Mouse (Mus musculus) gastrocnemius, postnatal 14 days (tissue): ENCODE data around the gene Olfr198. TPM values are rescaled to one million over a fixed set of nuclear protein-coding genes. Genes with fewer than 3 reads are reported as not detected.
"Not testable (repeated sequence)": the region's sequence is repeated elsewhere in the genome, so short reads cannot be mapped to it uniquely, and the experiment has no call there.

ENCODE experiments used
- DNase-seq: peaks from one replicate; pipeline ENCODE4 v3.0.0; 2021; ENCODE audit warnings: mixed read lengths
- intact Hi-C: fragments of 180-260 bp; cut with DNase I; formaldehyde crosslinking; loops from one replicate; pipeline ENCODE4 v1.15.1; 2025; ENCODE audit warnings: low total_unique reads
- long read RNA-seq, 2 experiments: library from polyadenylated mRNA; stranded (forward); transcript quantifications; one replicate each; pipeline ENCODE4 v2.0.0; 2021
- total RNA-seq, 2 experiments: library from RNA; stranded (reverse); gene quantifications; 2 replicates each; pipeline ENCODE4 v1.2.3; 2021

Gene Olfr198
- total RNA-seq: not detected
- long read RNA-seq, experiment 1: 0 reads
- long read RNA-seq, experiment 2: 0 reads

- DNase-seq, intact Hi-C loops: not testable (repeated sequence)
Measured at GRCm38 (mm10) chr16:59203433-59203832, at the start of gene Olfr198. Gene Olfr198 (minus strand): TSS chr16:59203533.

DNA sequence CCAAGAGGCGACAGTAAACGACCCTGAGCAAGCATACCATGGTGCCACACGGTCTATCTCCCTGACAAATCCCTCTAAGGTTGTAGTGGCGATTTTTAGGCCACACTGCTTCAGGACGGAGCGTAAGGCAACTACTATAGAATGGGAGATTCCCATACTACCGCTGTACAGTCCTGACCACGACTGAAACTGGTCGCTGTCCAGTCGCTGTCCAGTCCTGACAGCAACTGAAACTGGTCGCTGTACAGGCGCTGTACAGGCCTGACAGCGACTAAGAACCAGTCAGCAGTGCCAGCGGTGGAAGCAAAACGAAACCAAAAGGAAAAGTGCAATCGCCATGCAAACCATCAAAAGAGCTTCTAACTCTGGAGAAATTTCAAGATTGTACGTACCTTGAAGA is 46.4 kb upstream of the Olfr198 start:
- intact Hi-C loops: no loop called here
- no peak for DNase-seq

- intact Hi-C loops, DNase-seq: not testable (repeated sequence)
Measured at GRCm38 (mm10) chr16:59219667-59220066, 16.3 kb upstream of the Olfr198 start, which contains the start of gene Olfr199. Gene Olfr199 (minus strand): TSS chr16:59219767.

- intact Hi-C loops, DNase-seq: not testable (repeated sequence)
Measured at GRCm38 (mm10) chr16:59217861-59218260, 14.5 kb upstream of the Olfr198 start.

DNA sequence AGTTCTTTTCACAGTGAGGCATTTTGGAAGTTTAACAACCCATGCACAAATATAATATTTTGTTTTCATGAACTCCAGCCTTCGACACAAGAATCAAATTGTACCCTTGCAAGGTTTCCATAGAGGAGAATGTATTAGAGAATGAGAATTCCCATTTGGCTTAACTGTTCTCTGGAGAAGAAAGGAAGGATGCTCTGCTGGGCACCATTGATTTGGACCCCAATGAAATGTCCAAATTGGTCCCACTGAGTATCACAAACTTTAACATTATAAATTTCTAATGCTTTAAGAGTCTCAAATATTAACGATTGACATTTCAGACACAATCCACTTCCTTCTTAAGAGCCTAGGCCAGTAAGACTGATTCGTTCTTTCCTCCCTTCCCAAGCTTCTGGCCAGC is 33.0 kb downstream of the Olfr198 start, which contains the start of gene Olfr196:
Gene Olfr196 (minus strand): TSS at position 101 of the 400 bp plus-strand sequence.
- intact Hi-C loops: no loop called here
- no peak for DNase-seq

DNA sequence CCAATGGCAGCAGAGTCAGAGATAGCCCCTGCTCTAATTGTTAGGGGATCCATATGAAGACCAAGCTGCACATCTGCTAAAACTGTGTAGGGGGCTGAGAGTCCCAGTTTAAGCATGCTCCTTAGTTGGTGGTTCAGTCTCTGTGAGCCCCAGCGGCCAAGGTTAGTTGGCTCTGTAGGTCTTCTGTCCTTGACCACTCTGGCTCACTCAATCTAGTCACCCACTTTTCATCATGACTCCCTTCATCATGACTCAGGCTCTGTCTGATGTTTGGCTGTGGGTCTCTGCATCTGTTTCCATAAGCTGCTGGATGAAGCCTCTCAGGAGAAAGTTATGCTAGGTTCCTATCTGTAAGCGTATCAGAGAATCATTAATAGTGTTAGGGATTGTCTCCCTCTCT is 51.3 kb downstream of the Olfr198 start:
- intact Hi-C loops: no loop called here
- no peak for DNase-seq

Other genes with a start within 250 kb of the Olfr198 start
- gene Olfr183, start 208.2 kb downstream of the Olfr198 start, total RNA-seq: not detected
- gene Olfr186, start 173.2 kb downstream of the Olfr198 start, total RNA-seq: not detected
- gene Olfr187, start 163.8 kb downstream of the Olfr198 start, total RNA-seq: not detected
- not detected for gene Olfr190, start 125.5 kb downstream of the Olfr198 start, total RNA-seq
- not detected for gene Olfr191, start 113.7 kb downstream of the Olfr198 start, total RNA-seq
- not detected for gene Olfr193, start 91.7 kb downstream of the Olfr198 start, total RNA-seq
- not detected for gene Olfr194, start 82.5 kb downstream of the Olfr198 start, total RNA-seq
- not detected for gene Olfr195, start 56.5 kb downstream of the Olfr198 start, total RNA-seq
- gene Olfr196, start 33.1 kb downstream of the Olfr198 start, total RNA-seq: not detected
- gene Olfr199, start 16.2 kb upstream of the Olfr198 start, total RNA-seq: not detected
- not detected for gene Olfr201, start 69.1 kb upstream of the Olfr198 start, total RNA-seq
- not detected for gene Olfr202, start 83.3 kb upstream of the Olfr198 start, total RNA-seq
- not detected for gene Olfr203, start 95.3 kb upstream of the Olfr198 start, total RNA-seq
- gene Olfr204, start 114.7 kb upstream of the Olfr198 start, total RNA-seq: not detected
- not detected for gene Olfr205, start 127.6 kb upstream of the Olfr198 start, total RNA-seq
- not detected for gene Olfr206, start 145.7 kb upstream of the Olfr198 start, total RNA-seq
- not detected for gene Olfr209, start 160.5 kb upstream of the Olfr198 start, total RNA-seq
- gene Gabrr3, start 203.8 kb upstream of the Olfr198 start, total RNA-seq: not detected